Mouse (Mus musculus) neural tube, embryonic 12.5 days (tissue): ENCODE measurements around the gene 2700081O15Rik. TPM values are rescaled to one million over a fixed set of nuclear protein-coding genes. Genes with fewer than 3 reads are reported as not detected.

ENCODE experiments used
- ATAC-seq: fragments of 200-750 bp; cut with Nextera tagmentation; 2 replicates; pipeline ENCODE4 v1.8.0; 2017; ENCODE audit warnings: low read depth, mild to moderate bottlenecking, moderate TSS enrichment, moderate library complexity; ENCODE audit not compliant: low FRiP score
- H3K27ac ChIP-seq: fragments of 300-500 bp; sonication (generic); 2 replicates; pipeline ENCODE4 v1.5.1; 2016
- H3K27me3 ChIP-seq: fragments of 300-500 bp; sonication (generic); replicated peaks from 2 replicates; pipeline ENCODE4 v1.6.1; 2016; ENCODE audit warnings: mild to moderate bottlenecking
- H3K36me3 ChIP-seq: fragments of 300-500 bp; sonication (generic); 2 replicates; pipeline ENCODE4 v1.6.1; 2016; ENCODE audit warnings: mild to moderate bottlenecking
- H3K4me1 ChIP-seq: fragments of 300-500 bp; sonication (generic); 2 replicates; pipeline ENCODE4 v1.6.1; 2016
- H3K4me2 ChIP-seq: fragments of 300-500 bp; sonication (generic); replicated peaks from 2 replicates; pipeline ENCODE4 v1.6.1; 2016; ENCODE audit warnings: mild to moderate bottlenecking
- H3K4me3 ChIP-seq: fragments of 300-500 bp; sonication (generic); 2 replicates; pipeline ENCODE4 v1.5.1; 2016
- H3K9ac ChIP-seq: fragments of 300-500 bp; sonication (generic); 2 replicates; pipeline ENCODE4 v1.6.1; 2016; ENCODE audit warnings: mild to moderate bottlenecking
- H3K9me3 ChIP-seq: fragments of 300-500 bp; sonication (generic); 2 replicates; pipeline ENCODE4 v1.6.1; 2016; ENCODE audit warnings: mild to moderate bottlenecking
- WGBS: fragments of 180-500 bp; shearing (Covaris S2); methylation state at CpG from one replicate; pipeline ENCODE4 v1.1.7; 2016; 5-methylcytosine and 5-hydroxymethylcytosine counted together
- microRNA-seq: library from miRNA; unstranded; fragments of <30 nt; microRNA quantifications from one replicate; pipeline ENCODE4, GENCODE M21; 2017
- polyA plus RNA-seq: library from polyadenylated mRNA; unstranded; fragments of >200 nt; fragmentation: Nextera tagmentation; extraction: Ambion mirVana; gene quantifications from 2 replicates; pipeline ENCODE4 v1.2.1, GENCODE M21; 2016

Gene 2700081O15Rik
- polyA plus RNA-seq, 1 experiment from 2014 or later = 22.7 TPM

DNA sequence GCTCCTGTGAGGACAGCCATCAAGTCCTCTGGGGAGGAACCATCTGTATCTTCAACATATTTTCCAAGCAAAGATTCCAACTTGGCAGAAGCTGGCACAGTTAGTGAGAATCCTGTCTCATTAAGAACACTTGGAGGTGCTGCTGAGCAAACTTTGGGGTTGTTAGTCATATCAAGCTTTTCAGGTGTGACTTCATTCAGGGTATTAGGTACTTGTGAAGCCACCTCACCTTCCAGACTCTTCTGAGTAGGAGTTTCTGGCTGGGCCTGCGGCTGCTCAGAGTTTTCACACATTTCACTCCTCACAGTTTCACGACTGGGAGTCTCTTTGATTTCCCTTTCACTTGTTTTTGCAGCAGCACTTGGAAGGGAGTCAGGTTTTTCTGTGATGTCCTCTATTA is 39.4 kb downstream of the 2700081O15Rik start:
- Histone ChIP-seq H3K27me3 (no peaks in the 10 kb centered on the region), H3K4me1 (no peaks in the 10 kb centered on the region; the same call in 1 of the 2 replicates), H3K9ac (no peak overlapping the region), H3K4me2 (no peak overlapping the region), H3K9me3 (no peaks in the 10 kb centered on the region), H3K36me3 (peaks cover 11% of the 10 kb centered on the region), H3K4me3 (no peak overlapping the region), H3K27ac (no peak overlapping the region)
- ATAC-seq = no peak
- WGBS = 77% methylated on average over 2 of the region's 2 CpGs

DNA sequence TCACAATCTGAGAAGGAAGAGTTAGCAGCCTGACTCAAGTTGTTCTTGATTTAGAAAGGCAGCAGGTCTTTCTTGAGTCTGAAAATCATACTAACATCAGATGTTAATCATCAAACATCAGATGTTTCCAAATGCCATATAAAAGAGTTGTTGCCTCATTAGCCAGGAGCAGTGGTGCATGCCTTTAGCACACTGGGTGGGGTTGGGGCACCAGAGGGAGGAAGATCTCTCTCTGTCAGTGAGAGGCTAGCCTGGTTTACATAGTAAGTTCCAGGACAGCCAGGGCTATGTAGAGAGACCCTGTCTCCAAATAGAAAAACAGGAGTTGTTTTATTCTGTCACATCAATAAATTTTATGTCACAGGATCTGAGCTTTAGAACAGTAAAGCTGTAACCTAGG is 41.5 kb downstream of the 2700081O15Rik start:
- Histone ChIP-seq H3K27me3 (no peaks in the 10 kb centered on the region), H3K4me3 (no peak overlapping the region), H3K4me1 (no peaks in the 10 kb centered on the region; the same call in 1 of the 2 replicates), H3K27ac (no peak overlapping the region), H3K9ac (no peak overlapping the region), H3K9me3 (no peaks in the 10 kb centered on the region), H3K4me2 (no peak overlapping the region), H3K36me3 (peaks cover 11% of the 10 kb centered on the region)
- ATAC-seq = no peak

DNA sequence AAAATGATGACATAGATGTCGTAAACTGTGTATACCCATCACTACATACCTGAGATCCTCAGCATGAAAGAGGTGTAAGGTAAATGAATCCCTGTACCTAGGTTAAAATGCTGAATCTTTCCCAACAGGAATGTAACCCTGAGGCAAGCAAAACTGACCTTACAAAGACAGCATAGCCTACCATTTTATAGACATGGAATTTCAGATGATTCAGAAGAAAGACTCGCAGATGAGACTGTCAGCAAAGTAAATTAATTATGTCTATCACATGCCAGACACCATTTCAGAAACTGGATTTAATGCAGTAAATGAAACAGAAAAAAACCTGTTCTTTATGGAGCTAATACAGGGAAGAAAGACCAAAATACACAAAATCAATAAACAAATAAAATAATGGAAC is 41.9 kb downstream of the 2700081O15Rik start:
- WGBS = 91% methylated on average over 2 of the region's 2 CpGs
- no peak for ATAC-seq
- Histone ChIP-seq H3K9me3 (no peaks in the 10 kb centered on the region), H3K4me1 (no peaks in the 10 kb centered on the region; the same call in 1 of the 2 replicates), H3K9ac (no peak overlapping the region), H3K27me3 (no peaks in the 10 kb centered on the region), H3K4me2 (no peak overlapping the region), H3K36me3 (peaks cover 11% of the 10 kb centered on the region), H3K27ac (no peak overlapping the region), H3K4me3 (no peak overlapping the region)

DNA sequence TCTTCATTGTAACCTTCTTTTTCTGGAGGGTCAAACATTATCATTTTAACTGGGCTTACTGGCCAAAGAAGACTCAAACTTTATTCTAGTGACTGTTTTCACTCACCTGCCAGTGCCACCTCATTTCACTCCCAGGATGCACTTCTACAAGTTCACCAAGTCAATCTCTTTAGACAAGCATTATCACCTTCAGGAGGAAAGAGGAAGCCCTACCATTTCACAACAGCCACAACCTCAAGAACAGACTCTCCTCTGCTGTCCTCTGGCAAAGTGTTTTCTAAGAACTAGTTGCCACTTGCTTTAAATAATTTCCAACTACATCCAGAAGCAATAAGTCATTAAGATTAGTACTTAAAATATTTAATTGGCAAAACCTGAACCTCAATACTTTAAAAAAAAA is 50.5 kb downstream of the 2700081O15Rik start:
- H3K27ac ChIP-seq = no peak overlapping the region
- no peak overlapping the region for H3K9ac ChIP-seq
- no peaks in the 10 kb centered on the region for H3K9me3 ChIP-seq
- peaks cover 7% of the 10 kb centered on the region; the same call in 1 of the 2 replicates for H3K36me3 ChIP-seq
- no peak for ATAC-seq
- no peaks in the 10 kb centered on the region for H3K27me3 ChIP-seq
- no peak overlapping the region for H3K4me3 ChIP-seq
- no peaks in the 10 kb centered on the region for H3K4me1 ChIP-seq
- no peak overlapping the region for H3K4me2 ChIP-seq

DNA sequence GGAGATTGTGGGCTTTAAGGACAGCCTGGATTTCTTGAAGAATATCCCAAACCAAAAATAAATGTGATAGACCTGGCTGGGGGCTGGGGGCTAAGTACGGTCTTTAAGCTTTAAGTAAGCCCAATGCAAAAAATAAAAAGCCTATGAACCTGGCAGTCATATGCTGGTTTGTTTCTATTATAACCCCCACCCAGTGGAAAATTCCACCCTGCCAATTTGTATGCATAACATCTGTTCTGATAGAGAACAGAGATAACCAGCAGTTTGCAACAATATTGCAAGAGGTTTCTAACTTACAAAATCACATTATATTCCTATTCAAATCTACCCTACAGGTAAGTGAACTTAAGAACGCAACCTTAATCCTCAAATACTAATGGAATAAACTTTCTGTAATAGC is 53.2 kb downstream of the 2700081O15Rik start:
- Histone ChIP-seq H3K36me3 (peaks cover 13% of the 10 kb centered on the region; the same call in 1 of the 2 replicates), H3K9me3 (no peaks in the 10 kb centered on the region), H3K4me2 (no peak overlapping the region), H3K9ac (no peak overlapping the region), H3K4me3 (no peak overlapping the region), H3K4me1 (no peaks in the 10 kb centered on the region), H3K27me3 (no peaks in the 10 kb centered on the region), H3K27ac (no peak overlapping the region)
- ATAC-seq = no peak
- WGBS = 97% methylated on average over 2 of the region's 2 CpGs

Small RNA genes lying within 50 kb of the gene (microRNA-seq; reads per million reads assigned to microRNA genes)
- not detected for gene Mir6991

Other genes starting within 250 kb of the 2700081O15Rik start
- gene Otub1, start 211.3 kb upstream of the 2700081O15Rik start, polyA plus RNA-seq = 244 and 249 TPM in 2 replicates
- 822 and 941 TPM in 2 replicates for gene Cox8a, start 200.0 kb upstream of the 2700081O15Rik start, polyA plus RNA-seq
- gene Naa40, start 176.4 kb upstream of the 2700081O15Rik start, polyA plus RNA-seq = 74.0 and 76.0 TPM in 2 replicates
- gene Rcor2, start 150.3 kb upstream of the 2700081O15Rik start, polyA plus RNA-seq = 75.5 and 84.8 TPM in 2 replicates
- 62.3 and 72.0 TPM in 2 replicates for gene Mark2, start 75.8 kb upstream of the 2700081O15Rik start, polyA plus RNA-seq
- gene Spindoc, start 34.6 kb upstream of the 2700081O15Rik start, polyA plus RNA-seq = 42.8 and 46.6 TPM in 2 replicates
- 390 and 430 TPM in 2 replicates for gene Rtn3, start 65.7 kb downstream of the 2700081O15Rik start, polyA plus RNA-seq
- gene Atl3, start 76.4 kb downstream of the 2700081O15Rik start, polyA plus RNA-seq = 7.3 and 8.3 TPM in 2 replicates
- gene Pla2g16, start 139.8 kb downstream of the 2700081O15Rik start, polyA plus RNA-seq = 2.9 and 3.5 TPM in 2 replicates
- not detected in 2 replicates for gene Lgals12, start 189.6 kb downstream of the 2700081O15Rik start, polyA plus RNA-seq
- not detected in 2 replicates for gene Hrasls5, start 194.9 kb downstream of the 2700081O15Rik start, polyA plus RNA-seq